In genomic region chr9:23005005-23005404, GRCm38 (mm10) we compare ENCODE assay signal across 20 mouse cellular contexts.
A peak's percentile ranks its signal among the peaks of the same experiment; 100 is the strongest.
DNase-seq lines count a peak whose midpoint lies in the region; ATAC-seq lines count a peak whose summit lies in the region.
"Had no signal": no experiment of that assay in that cellular context is flagged by ENCODE, and none has a peak within 500 bp of the region (broad histone marks: within the 10 kb centered on the region; RNA-seq: fewer than 3 reads in every experiment).

No protein-coding gene starts in this region.

- no peak overlapping the region for H3K9ac ChIP-seq in hindbrain, embryonic 11.5 days (ENCODE audit: low read depth, low read length)
- H3K9ac ChIP-seq in hindbrain, embryonic 16.5 days (ENCODE audit: low read depth, low read length) = no peak overlapping the region
- no peak overlapping the region for H3K9ac ChIP-seq in limb, embryonic 12.5 days (replicated peaks)
- H3K9ac ChIP-seq in intestine, embryonic 15.5 days = no peak overlapping the region
- H3K9ac ChIP-seq in neural tube, embryonic 15.5 days (replicated peaks) = no peak overlapping the region
- H3K9ac ChIP-seq: embryonic facial prominence, embryonic 13.5 days; heart, embryonic 15.5 days had no signal

- peak; percentile 10 for DNase-seq in hindbrain, embryonic 11.5 days (ENCODE audit: low spot score)
- DNase-seq in limb, embryonic 10.5 days (ENCODE audit: low spot score) = no peak
- DNase-seq in frontal cortex, postnatal 25 days (ENCODE audit: low spot score in 2 of 2) = no peak
- no peak for DNase-seq in adrenal gland, postnatal 4 days (ENCODE audit: low spot score in 2 of 2)
- DNase-seq: adrenal gland, adult 8-10 months; cerebellum, adult 11-12 months; heart, adult 18-20 months; kidney, postnatal 10 days; lung, postnatal 14 days; right cerebral cortex, adult 18-20 months; spleen, adult 18-20 months; thymus, postnatal 25 days had no signal

- H3K27me3 ChIP-seq in hindbrain, embryonic 11.5 days (ENCODE audit: control insufficient read depth, insufficient read depth, low read length) = no peaks in the 10 kb centered on the region; the same call in 1 of the 2 replicates
- H3K27me3 ChIP-seq in hindbrain, embryonic 16.5 days (replicated peaks; ENCODE audit: control insufficient read depth, insufficient read depth, low read length) = no peaks in the 10 kb centered on the region; the same call in none of the 2 replicates
- H3K27me3 ChIP-seq in limb, embryonic 12.5 days = peaks cover 25% of the 10 kb centered on the region
- H3K27me3 ChIP-seq in limb, embryonic 10.5 days (ENCODE audit: low read depth, poor library complexity, severe bottlenecking) = peaks cover 36% of the 10 kb centered on the region
- no peaks in the 10 kb centered on the region for H3K27me3 ChIP-seq in intestine, embryonic 15.5 days (replicated peaks)
- H3K27me3 ChIP-seq in neural tube, embryonic 15.5 days (replicated peaks) = peaks cover 19% of the 10 kb centered on the region
- H3K27me3 ChIP-seq: CH12.LX had no signal

- no peaks in the 10 kb centered on the region for H3K36me3 ChIP-seq in hindbrain, embryonic 11.5 days (ENCODE audit: control insufficient read depth, insufficient read depth, low read length)
- no peaks in the 10 kb centered on the region for H3K36me3 ChIP-seq in hindbrain, embryonic 16.5 days (ENCODE audit: control insufficient read depth, insufficient read depth, low read length)
- H3K36me3 ChIP-seq in limb, embryonic 12.5 days = no peaks in the 10 kb centered on the region
- H3K36me3 ChIP-seq in limb, embryonic 10.5 days = no peaks in the 10 kb centered on the region
- no peaks in the 10 kb centered on the region for H3K36me3 ChIP-seq in intestine, embryonic 15.5 days
- no peaks in the 10 kb centered on the region for H3K36me3 ChIP-seq in neural tube, embryonic 15.5 days
- H3K36me3 ChIP-seq: embryonic facial prominence, embryonic 13.5 days; heart, embryonic 15.5 days had no signal

- 48% methylated on average over 7 of the region's 7 CpGs for WGBS in hindbrain, embryonic 11.5 days
- WGBS in hindbrain, embryonic 16.5 days = 40% methylated on average over 7 of the region's 7 CpGs
- WGBS in limb, embryonic 12.5 days = 64% methylated on average over 7 of the region's 7 CpGs
- WGBS in limb, embryonic 10.5 days = 69% methylated on average over 7 of the region's 7 CpGs
- 30% methylated on average over 7 of the region's 7 CpGs for WGBS in intestine, embryonic 15.5 days
- 8% methylated on average over 7 of the region's 7 CpGs for WGBS in neural tube, embryonic 15.5 days

- peak overlapping the region; percentile 13; the same call in 1 of the 2 replicates for H3K27ac ChIP-seq in hindbrain, embryonic 11.5 days (ENCODE audit: low read depth, low read length)
- H3K27ac ChIP-seq in hindbrain, embryonic 16.5 days (ENCODE audit: low read depth, low read length) = no peak overlapping the region
- peak overlapping the region; percentile 70; the same call in 1 of the 2 replicates for H3K27ac ChIP-seq in limb, embryonic 12.5 days
- H3K27ac ChIP-seq in limb, embryonic 10.5 days = no peak overlapping the region; the same call in 1 of the 2 replicates
- no peak overlapping the region for H3K27ac ChIP-seq in intestine, embryonic 15.5 days
- no peak overlapping the region for H3K27ac ChIP-seq in neural tube, embryonic 15.5 days (replicated peaks)
- H3K27ac ChIP-seq: embryonic facial prominence, embryonic 13.5 days; heart, embryonic 15.5 days; left cerebral cortex, adult 2 months had no signal

- no peaks in the 10 kb centered on the region for H3K9me3 ChIP-seq in hindbrain, embryonic 11.5 days (ENCODE audit: control insufficient read depth, low read length)
- no peaks in the 10 kb centered on the region for H3K9me3 ChIP-seq in hindbrain, embryonic 16.5 days (ENCODE audit: control insufficient read depth, low read length)
- H3K9me3 ChIP-seq in limb, embryonic 12.5 days = no peaks in the 10 kb centered on the region
- no peaks in the 10 kb centered on the region for H3K9me3 ChIP-seq in limb, embryonic 10.5 days (replicated peaks)
- H3K9me3 ChIP-seq in intestine, embryonic 15.5 days = no peaks in the 10 kb centered on the region
- H3K9me3 ChIP-seq in neural tube, embryonic 15.5 days (replicated peaks) = no peaks in the 10 kb centered on the region
- H3K9me3 ChIP-seq: embryonic facial prominence, embryonic 13.5 days; heart, embryonic 15.5 days had no signal

- no peak overlapping the region for H3K4me3 ChIP-seq in hindbrain, embryonic 11.5 days (ENCODE audit: low read depth, low read length)
- H3K4me3 ChIP-seq in hindbrain, embryonic 16.5 days (ENCODE audit: low read length) = no peak overlapping the region
- H3K4me3 ChIP-seq in limb, embryonic 12.5 days (replicated peaks) = no peak overlapping the region
- H3K4me3 ChIP-seq in limb, embryonic 10.5 days = no peak overlapping the region
- H3K4me3 ChIP-seq in intestine, embryonic 15.5 days (replicated peaks) = no peak overlapping the region
- H3K4me3 ChIP-seq in neural tube, embryonic 15.5 days (replicated peaks) = no peak overlapping the region
- H3K4me3 ChIP-seq: embryonic facial prominence, embryonic 13.5 days; heart, embryonic 15.5 days; left cerebral cortex, adult 2 months had no signal

- no peak overlapping the region for H3K4me2 ChIP-seq in hindbrain, embryonic 11.5 days (replicated peaks; ENCODE audit: low read depth, low read length)
- H3K4me2 ChIP-seq in hindbrain, embryonic 16.5 days (ENCODE audit: low read length) = no peak overlapping the region
- H3K4me2 ChIP-seq in limb, embryonic 12.5 days = no peak overlapping the region
- no peak overlapping the region for H3K4me2 ChIP-seq in intestine, embryonic 15.5 days (replicated peaks)
- no peak overlapping the region for H3K4me2 ChIP-seq in neural tube, embryonic 15.5 days
- H3K4me2 ChIP-seq: embryonic facial prominence, embryonic 13.5 days; heart, embryonic 15.5 days had no signal

- ATAC-seq in hindbrain, embryonic 11.5 days (ENCODE audit: low FRiP score) = no peak
- ATAC-seq in hindbrain, embryonic 16.5 days = no peak
- no peak for ATAC-seq in limb, embryonic 12.5 days (ENCODE audit: insufficient number of reproducible peaks, insufficient read depth, low FRiP score, low TSS enrichment, low read depth)
- ATAC-seq in intestine, embryonic 15.5 days = peak; percentile 65
- ATAC-seq in neural tube, embryonic 15.5 days (ENCODE audit: low FRiP score) = peak; percentile 58; the same call in 1 of the 2 replicates

- peaks cover 8% of the 10 kb centered on the region for H3K4me1 ChIP-seq in hindbrain, embryonic 11.5 days (replicated peaks; ENCODE audit: control insufficient read depth, insufficient read depth, low read length)
- H3K4me1 ChIP-seq in hindbrain, embryonic 16.5 days (ENCODE audit: control insufficient read depth, insufficient read depth, low read depth, low read length) = peaks cover 2% of the 10 kb centered on the region
- peaks cover 49% of the 10 kb centered on the region for H3K4me1 ChIP-seq in limb, embryonic 12.5 days (replicated peaks)
- H3K4me1 ChIP-seq in limb, embryonic 10.5 days = peaks cover 60% of the 10 kb centered on the region
- peaks cover 23% of the 10 kb centered on the region for H3K4me1 ChIP-seq in intestine, embryonic 15.5 days (replicated peaks)
- peaks cover 23% of the 10 kb centered on the region for H3K4me1 ChIP-seq in neural tube, embryonic 15.5 days

Comparison
In these comparisons a context has a peak if more than half of its experiments do, and no peak if none do; other contexts are left out.
1. H3K27ac ChIP-seq: peak in hindbrain, embryonic 11.5 days (single experiment) and limb, embryonic 12.5 days (single experiment); none in hindbrain, embryonic 16.5 days (single experiment), limb, embryonic 10.5 days (single experiment), intestine, embryonic 15.5 days (single experiment) and neural tube, embryonic 15.5 days (single experiment).
2. ATAC-seq: peak in intestine, embryonic 15.5 days (single experiment) and neural tube, embryonic 15.5 days (single experiment); none in hindbrain, embryonic 11.5 days (single experiment), hindbrain, embryonic 16.5 days (single experiment) and limb, embryonic 12.5 days (single experiment).